ENCODE assay signal across 13 mouse cellular contexts in genomic region chr7:25197384-25198018, GRCm38 (mm10). TPM values are rescaled to one million over a fixed set of nuclear protein-coding genes. Genes with fewer than 3 reads are reported as not detected.
DNase-seq lines count a peak whose midpoint lies in the region; ATAC-seq and TF ChIP-seq lines count a peak whose summit lies in the region.
"Had no signal": no experiment of that assay in that cellular context is flagged by ENCODE, and none has a peak within 500 bp of the region (broad histone marks: within the 10 kb centered on the region; RNA-seq: fewer than 3 reads in every experiment).

No protein-coding gene starts in this region.

- H3K4me2 ChIP-seq in forebrain, embryonic 14.5 days (ENCODE audit: low read length): no peak overlapping the region
- H3K4me2 ChIP-seq in forebrain, embryonic 16.5 days (ENCODE audit: low read length): no peak overlapping the region
- no peak overlapping the region for H3K4me2 ChIP-seq in lung, embryonic 14.5 days
- no peak overlapping the region for H3K4me2 ChIP-seq in forebrain, embryonic 15.5 days (replicated peaks)

- ATAC-seq in forebrain, embryonic 14.5 days: no peak
- ATAC-seq in forebrain, embryonic 16.5 days: no peak
- ATAC-seq in lung, embryonic 14.5 days (ENCODE audit: insufficient read depth): peak; percentile 35; the same call in 1 of the 2 replicates
- no peak for ATAC-seq in forebrain, embryonic 15.5 days (replicated peaks)
- ATAC-seq: CD4-positive, CD25-positive, alpha-beta regulatory T cell, adult 4 months had no signal

- H3K27ac ChIP-seq in forebrain, embryonic 14.5 days (ENCODE audit: low read depth, low read length): no peak overlapping the region
- H3K27ac ChIP-seq in forebrain, embryonic 16.5 days (ENCODE audit: low read length): no peak overlapping the region
- no peak overlapping the region for H3K27ac ChIP-seq in lung, embryonic 14.5 days (ENCODE audit: low read depth)
- no peak overlapping the region for H3K27ac ChIP-seq in forebrain, embryonic 15.5 days (replicated peaks)
- H3K27ac ChIP-seq: midbrain, embryonic 10.5 days had no signal

- no peaks in the 10 kb centered on the region for H3K4me1 ChIP-seq in forebrain, embryonic 14.5 days (ENCODE audit: control insufficient read depth, insufficient read depth, low read length)
- no peaks in the 10 kb centered on the region for H3K4me1 ChIP-seq in forebrain, embryonic 16.5 days (replicated peaks; ENCODE audit: control insufficient read depth, insufficient read depth, low read length)
- no peaks in the 10 kb centered on the region; the same call in 1 of the 2 replicates for H3K4me1 ChIP-seq in lung, embryonic 14.5 days (ENCODE audit: insufficient read depth)
- H3K4me1 ChIP-seq in forebrain, embryonic 15.5 days: no peaks in the 10 kb centered on the region
- H3K4me1 ChIP-seq: midbrain, embryonic 10.5 days had no signal

- 61% methylated on average over 10 of the region's 10 CpGs for WGBS in forebrain, embryonic 14.5 days
- 58% methylated on average over 10 of the region's 10 CpGs for WGBS in forebrain, embryonic 16.5 days
- WGBS in lung, embryonic 14.5 days: 40% methylated on average over 10 of the region's 10 CpGs
- 66% methylated on average over 10 of the region's 10 CpGs for WGBS in forebrain, embryonic 15.5 days

- H3K4me3 ChIP-seq in forebrain, embryonic 14.5 days (ENCODE audit: low read depth, low read length): no peak overlapping the region
- no peak overlapping the region for H3K4me3 ChIP-seq in forebrain, embryonic 16.5 days (replicated peaks; ENCODE audit: low read length)
- H3K4me3 ChIP-seq in lung, embryonic 14.5 days (ENCODE audit: low read depth, low read length): no peak overlapping the region
- no peak overlapping the region for H3K4me3 ChIP-seq in forebrain, embryonic 15.5 days
- H3K4me3 ChIP-seq: midbrain, embryonic 10.5 days had no signal

- H3K27me3 ChIP-seq in forebrain, embryonic 14.5 days (replicated peaks; ENCODE audit: control insufficient read depth, insufficient read depth, low read length): no peaks in the 10 kb centered on the region
- no peaks in the 10 kb centered on the region for H3K27me3 ChIP-seq in forebrain, embryonic 16.5 days (replicated peaks; ENCODE audit: control insufficient read depth, insufficient read depth, low read length)
- H3K27me3 ChIP-seq in lung, embryonic 14.5 days (ENCODE audit: insufficient read depth, low read length): no peaks in the 10 kb centered on the region
- H3K27me3 ChIP-seq in forebrain, embryonic 15.5 days: no peaks in the 10 kb centered on the region

- H3K9ac ChIP-seq in forebrain, embryonic 14.5 days (ENCODE audit: low read length): no peak overlapping the region
- no peak overlapping the region for H3K9ac ChIP-seq in forebrain, embryonic 16.5 days (replicated peaks; ENCODE audit: low read depth, low read length)
- H3K9ac ChIP-seq in lung, embryonic 14.5 days: no peak overlapping the region
- no peak overlapping the region for H3K9ac ChIP-seq in forebrain, embryonic 15.5 days (replicated peaks)

- H3K9me3 ChIP-seq in forebrain, embryonic 14.5 days (replicated peaks; ENCODE audit: control insufficient read depth, low read length): no peaks in the 10 kb centered on the region
- peaks cover 4% of the 10 kb centered on the region; the same call in 1 of the 2 replicates for H3K9me3 ChIP-seq in forebrain, embryonic 16.5 days (ENCODE audit: control insufficient read depth, low read length)
- H3K9me3 ChIP-seq in lung, embryonic 14.5 days (ENCODE audit: low read depth, low read length): no peaks in the 10 kb centered on the region
- H3K9me3 ChIP-seq in forebrain, embryonic 15.5 days: no peaks in the 10 kb centered on the region
- H3K9me3 ChIP-seq: midbrain, embryonic 10.5 days had no signal

- H3K36me3 ChIP-seq in forebrain, embryonic 14.5 days (ENCODE audit: control insufficient read depth, insufficient read depth, low read length): peaks cover 7% of the 10 kb centered on the region
- peaks cover 7% of the 10 kb centered on the region; the same call in 1 of the 2 replicates for H3K36me3 ChIP-seq in forebrain, embryonic 16.5 days (ENCODE audit: control insufficient read depth, insufficient read depth)
- peaks cover 3% of the 10 kb centered on the region; the same call in 1 of the 2 replicates for H3K36me3 ChIP-seq in lung, embryonic 14.5 days (ENCODE audit: insufficient read depth)
- peaks cover 4% of the 10 kb centered on the region; the same call in 1 of the 2 replicates for H3K36me3 ChIP-seq in forebrain, embryonic 15.5 days

- TF ChIP-seq CTCF in lung, embryonic 14.5 days (IDR thresholded peaks at IDR 0.05; ENCODE audit: low read depth): no peak

- DNase-seq in forebrain, embryonic 14.5 days (ENCODE audit: low spot score): peak; percentile 20
- peak; percentile 36 for DNase-seq in urinary bladder, postnatal 25 days (ENCODE audit: low spot score)
- DNase-seq in urinary bladder, postnatal 4 days (ENCODE audit: low spot score in 2 of 2): no peak
- DNase-seq in lung, embryonic 14.5 days: peak; percentile 75
- DNase-seq in gastrocnemius, adult 18-20 months (ENCODE audit: low spot score): no peak
- DNase-seq in layer of hippocampus, adult 11-12 months (ENCODE audit: low spot score): no peak
- DNase-seq: cerebellum, adult 11 months; gastrocnemius, postnatal 25 days; left cerebral cortex, postnatal 4 days had no signal

RNA-seq across cellular contexts. Expression of gene Pou2f2, which starts 18.0 kb away (rescaled TPM):
- 15.5 and 21.1 TPM in 2 replicates for polyA plus RNA-seq in forebrain, embryonic 14.5 days (2014; fragmentation: Nextera tagmentation; extraction: Ambion mirVana)
- 10.6 and 17.0 TPM in 2 replicates for polyA plus RNA-seq in forebrain, embryonic 16.5 days (2015; fragmentation: Nextera tagmentation; extraction: Ambion mirVana)
- polyA plus RNA-seq in lung, embryonic 14.5 days (2014; fragmentation: Nextera tagmentation; extraction: Ambion mirVana): 0.28 and 0.42 TPM in 2 replicates
- total RNA-seq in gastrocnemius, adult 18-20 months (2021): under 1 TPM; 0.07 to 0.09 TPM
- 17.4 and 17.5 TPM in 2 replicates for polyA plus RNA-seq in forebrain, embryonic 15.5 days (2015; fragmentation: Nextera tagmentation; extraction: Ambion mirVana)

RNA-seq across cellular contexts. Expression of gene Dedd2, which starts 22.9 kb away (rescaled TPM):
- polyA plus RNA-seq in forebrain, embryonic 14.5 days (2014; fragmentation: Nextera tagmentation; extraction: Ambion mirVana): 10.8 and 12.5 TPM in 2 replicates
- polyA plus RNA-seq in forebrain, embryonic 16.5 days (2015; fragmentation: Nextera tagmentation; extraction: Ambion mirVana): 14.7 and 15.0 TPM in 2 replicates
- polyA plus RNA-seq in lung, embryonic 14.5 days (2014; fragmentation: Nextera tagmentation; extraction: Ambion mirVana): 5.2 and 6.7 TPM in 2 replicates
- 1 to 10 TPM; 8.3 to 8.4 TPM for total RNA-seq in gastrocnemius, adult 18-20 months (2021)
- polyA plus RNA-seq in forebrain, embryonic 15.5 days (2015; fragmentation: Nextera tagmentation; extraction: Ambion mirVana): 17.7 and 18.0 TPM in 2 replicates

RNA-seq across cellular contexts. Expression of gene Zfp526, which starts 23.7 kb away (rescaled TPM):
- polyA plus RNA-seq in forebrain, embryonic 14.5 days (2014; fragmentation: Nextera tagmentation; extraction: Ambion mirVana): 2.3 and 2.8 TPM in 2 replicates
- 1.8 and 1.9 TPM in 2 replicates for polyA plus RNA-seq in forebrain, embryonic 16.5 days (2015; fragmentation: Nextera tagmentation; extraction: Ambion mirVana)
- 3.5 and 3.8 TPM in 2 replicates for polyA plus RNA-seq in lung, embryonic 14.5 days (2014; fragmentation: Nextera tagmentation; extraction: Ambion mirVana)
- total RNA-seq in gastrocnemius, adult 18-20 months (2021): 1 to 10 TPM; 4.7 to 5.3 TPM
- polyA plus RNA-seq in forebrain, embryonic 15.5 days (2015; fragmentation: Nextera tagmentation; extraction: Ambion mirVana): 1.9 and 2.0 TPM in 2 replicates

RNA-seq across cellular contexts. Expression of gene Gsk3a, which starts 40.1 kb away (rescaled TPM):
- polyA plus RNA-seq in forebrain, embryonic 14.5 days (2014; fragmentation: Nextera tagmentation; extraction: Ambion mirVana): 20.2 and 20.5 TPM in 2 replicates
- polyA plus RNA-seq in forebrain, embryonic 16.5 days (2015; fragmentation: Nextera tagmentation; extraction: Ambion mirVana): 14.9 and 17.1 TPM in 2 replicates
- polyA plus RNA-seq in lung, embryonic 14.5 days (2014; fragmentation: Nextera tagmentation; extraction: Ambion mirVana): 14.6 and 14.9 TPM in 2 replicates
- total RNA-seq in gastrocnemius, adult 18-20 months (2021): 10 to 100 TPM; 83.2 to 83.8 TPM
- 16.2 and 17.4 TPM in 2 replicates for polyA plus RNA-seq in forebrain, embryonic 15.5 days (2015; fragmentation: Nextera tagmentation; extraction: Ambion mirVana)

RNA-seq across cellular contexts. Expression of gene Erf, which starts 53.1 kb away (rescaled TPM):
- polyA plus RNA-seq in forebrain, embryonic 14.5 days (2014; fragmentation: Nextera tagmentation; extraction: Ambion mirVana): 7.7 and 8.2 TPM in 2 replicates
- polyA plus RNA-seq in forebrain, embryonic 16.5 days (2015; fragmentation: Nextera tagmentation; extraction: Ambion mirVana): 4.8 and 5.3 TPM in 2 replicates
- polyA plus RNA-seq in lung, embryonic 14.5 days (2014; fragmentation: Nextera tagmentation; extraction: Ambion mirVana): 24.5 and 26.6 TPM in 2 replicates
- 1 to 10 TPM; 5.7 to 7.3 TPM for total RNA-seq in gastrocnemius, adult 18-20 months (2021)
- 4.8 and 5.5 TPM in 2 replicates for polyA plus RNA-seq in forebrain, embryonic 15.5 days (2015; fragmentation: Nextera tagmentation; extraction: Ambion mirVana)

Comparison
In these comparisons a context has a peak if more than half of its experiments do, and no peak if none do; other contexts are left out.
1. DNase-seq: peak in forebrain, embryonic 14.5 days (single experiment), urinary bladder, postnatal 25 days (single experiment) and lung, embryonic 14.5 days (single experiment); none in urinary bladder, postnatal 4 days (0 of 2), gastrocnemius, adult 18-20 months (single experiment) and layer of hippocampus, adult 11-12 months (single experiment).